Mouse (Mus musculus) cortical plate, adult 2 months (tissue): Measurements from ENCODE around the gene Snph. TPM values are rescaled to one million over a fixed set of nuclear protein-coding genes. Genes with fewer than 3 reads are reported as not detected.
A peak's percentile ranks its signal among the peaks of the same experiment; 100 is the strongest.

Source experiments
- H3K27ac ChIP-seq: fragments of 200-500 bp; 2 replicates; pipeline ENCODE4 v1.5.1; 2012; ENCODE audit warnings: low read length, control low read depth, inconsistent platforms; ENCODE audit not compliant: insufficient read depth
- H3K4me1 ChIP-seq: fragments of 200-500 bp; 2 replicates; pipeline ENCODE4 v1.6.1; 2011; ENCODE audit warnings: low read length; ENCODE audit not compliant: control insufficient read depth, insufficient read depth
- H3K4me3 ChIP-seq: fragments of 200-500 bp; 2 replicates; pipeline ENCODE4 v1.5.1; 2011; ENCODE audit warnings: mild to moderate bottlenecking, low read length, control low read depth; ENCODE audit not compliant: insufficient read depth
- CTCF ChIP-seq: fragments of 200-500 bp; IDR thresholded peaks from 2 replicates; pipeline ENCODE4 v1.5.1; 2011; ENCODE audit warnings: mild to moderate bottlenecking, control low read depth, low read length; ENCODE audit not compliant: insufficient read depth; ENCODE audit errors: extremely low read depth
- POLR2A ChIP-seq: fragments of 200-500 bp; IDR thresholded peaks from 2 replicates; pipeline ENCODE4 v1.6.1; 2011; ENCODE audit warnings: mild to moderate bottlenecking, low read length, control low read depth; ENCODE audit not compliant: insufficient read depth; ENCODE audit errors: extremely low read depth
- polyA plus RNA-seq: library from polyadenylated mRNA; depleted of rRNA; stranded (reverse); fragments of >200 nt; gene quantifications from 2 replicates; pipeline ENCODE4 v1.2.3, GENCODE M21; 2012

Snph gene
- polyA plus RNA-seq, 1 experiment, result 170 TPM

DNA sequence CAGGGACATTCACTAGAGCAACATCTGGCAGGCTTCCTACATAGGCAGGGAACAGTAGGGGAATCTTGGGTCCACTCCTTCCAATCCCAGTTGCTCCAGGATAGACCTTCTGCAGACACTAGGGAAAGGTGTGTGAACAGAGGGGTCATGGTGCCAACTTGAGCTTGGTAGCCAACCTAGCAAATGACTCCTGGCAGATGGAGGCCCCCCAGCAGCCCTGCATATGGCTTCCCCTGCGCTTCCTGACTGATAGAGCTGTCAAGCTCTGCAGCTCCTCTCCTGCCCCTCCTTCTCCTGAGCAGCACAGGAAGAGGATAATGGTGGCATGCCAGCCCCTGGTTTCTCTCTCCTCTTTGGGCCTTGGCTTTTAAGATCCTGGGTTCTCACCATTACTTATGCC lies 24.0 kb downstream of the Snph start:
- H3K27ac ChIP-seq, result peak overlapping the region; percentile 71; the same call in 1 of the 2 replicates
- peaks cover 30% of the 10 kb centered on the region for H3K4me1 ChIP-seq
- H3K4me3 ChIP-seq, result no peak overlapping the region
- TF ChIP-seq CTCF, result no peak
- no peak for TF ChIP-seq POLR2A

DNA sequence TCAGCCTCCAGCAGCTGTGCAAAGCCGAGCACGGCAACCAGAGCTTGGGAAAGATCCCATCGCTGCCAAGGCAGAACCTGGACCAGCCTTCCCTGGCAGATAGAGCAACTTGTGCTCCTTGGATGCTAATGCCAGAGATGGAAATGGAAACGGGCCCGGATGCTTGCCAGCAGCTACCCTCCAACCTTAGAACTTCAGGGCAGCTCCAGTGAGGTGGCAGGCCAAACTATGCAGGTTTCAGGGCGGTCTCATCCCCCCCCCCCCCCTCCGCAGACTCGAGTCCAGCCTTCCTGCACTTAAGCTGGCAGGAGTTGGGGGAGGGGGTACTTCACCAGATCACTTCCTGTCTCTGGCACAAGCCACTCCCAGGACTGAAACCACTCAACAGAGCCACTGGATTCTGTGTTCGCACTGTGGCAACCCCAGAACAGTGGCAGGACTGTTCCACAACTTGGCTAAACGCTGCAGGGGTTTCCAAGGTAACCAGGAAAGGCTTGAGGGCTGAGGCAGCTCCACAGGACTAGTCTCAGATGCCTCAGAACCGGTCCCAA lies 26.9 kb downstream of the Snph start:
- Histone ChIP-seq H3K27ac (peak overlapping the region; percentile 43), H3K4me1 (peaks cover 45% of the 10 kb centered on the region), H3K4me3 (no peak overlapping the region)
- TF ChIP-seq CTCF, result no peak
- TF ChIP-seq POLR2A, result no peak

DNA sequence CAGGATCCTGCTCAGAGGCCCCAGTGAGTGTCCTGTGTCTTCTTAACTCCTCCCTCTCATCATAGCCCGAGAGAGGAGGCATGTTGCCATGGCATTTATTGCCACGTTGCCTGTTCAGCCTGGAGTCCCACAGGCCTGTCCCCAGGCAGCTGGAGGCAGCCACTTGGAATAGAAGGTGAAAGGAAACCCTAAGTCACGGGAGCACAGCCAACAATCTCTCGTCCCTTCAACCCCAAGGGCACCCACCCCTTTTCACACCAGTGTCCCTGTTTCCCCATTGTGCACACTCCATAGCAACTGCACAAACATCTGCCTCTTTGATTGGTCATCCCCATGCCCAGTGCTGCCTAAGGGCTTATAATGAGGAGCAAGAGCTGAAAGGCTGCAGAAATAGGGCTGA lies 28.8 kb downstream of the Snph start:
- Histone ChIP-seq H3K4me1 (peaks cover 36% of the 10 kb centered on the region), H3K4me3 (no peak overlapping the region), H3K27ac (peak overlapping the region; percentile 84; the same call in 1 of the 2 replicates)
- 0 out of 2 replicates have a peak, but pooled peaks have one; percentile 8 for TF ChIP-seq POLR2A
- TF ChIP-seq CTCF, result no peak

DNA sequence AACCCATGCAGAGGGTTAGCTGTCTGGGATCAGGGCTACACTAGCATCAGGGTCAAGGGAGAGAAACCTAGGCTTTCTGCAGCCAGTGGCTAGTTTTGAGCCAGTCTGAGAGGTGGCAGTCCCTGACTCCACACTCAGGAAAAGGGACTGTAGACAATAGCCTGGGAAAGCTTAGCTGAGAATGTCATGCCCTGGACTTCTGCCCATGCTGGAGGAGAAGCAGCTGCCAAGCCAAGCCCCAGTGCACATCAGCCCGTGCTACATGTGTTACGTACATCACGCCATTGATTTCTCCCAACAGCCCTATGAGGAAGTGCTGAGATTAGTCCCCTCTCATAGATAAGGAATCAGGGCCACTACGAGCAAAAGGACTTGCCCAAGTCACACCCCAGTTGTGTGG lies 30.3 kb downstream of the Snph start:
- TF ChIP-seq POLR2A (no peak), CTCF (no peak)
- peaks cover 40% of the 10 kb centered on the region for H3K4me1 ChIP-seq

DNA sequence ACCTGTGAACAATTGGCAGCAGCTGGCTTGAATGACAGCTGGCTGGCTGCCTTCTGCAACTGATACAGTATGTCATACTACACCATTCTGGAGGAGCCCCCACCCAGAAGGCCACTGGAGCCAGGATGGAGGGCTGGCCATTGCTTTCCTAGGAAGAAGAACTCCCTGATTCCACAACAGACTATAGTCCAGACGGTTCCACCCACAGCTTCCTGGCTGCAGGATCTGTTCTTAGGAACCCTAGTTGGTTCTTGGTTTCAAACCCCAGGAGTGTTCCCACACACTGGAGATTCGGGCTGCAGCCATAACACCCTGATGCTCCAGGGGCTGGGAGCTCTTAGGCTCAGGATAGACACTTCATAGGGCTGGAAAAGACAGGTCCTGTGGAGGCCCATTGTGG lies 34.3 kb downstream of the Snph start:
- H3K4me3 ChIP-seq, result no peak overlapping the region
- H3K27ac ChIP-seq, result 0 out of 2 replicates have a peak overlapping the region, but pooled peaks have one; percentile 18
- no peak for TF ChIP-seq CTCF
- TF ChIP-seq POLR2A, result no peak
- H3K4me1 ChIP-seq, result peaks cover 21% of the 10 kb centered on the region

More for the DNA sequence above, 30.3 kb downstream of the Snph start:
- no peak overlapping the region for H3K4me3 ChIP-seq
- H3K27ac ChIP-seq, result peak overlapping the region; percentile 39

DNA sequence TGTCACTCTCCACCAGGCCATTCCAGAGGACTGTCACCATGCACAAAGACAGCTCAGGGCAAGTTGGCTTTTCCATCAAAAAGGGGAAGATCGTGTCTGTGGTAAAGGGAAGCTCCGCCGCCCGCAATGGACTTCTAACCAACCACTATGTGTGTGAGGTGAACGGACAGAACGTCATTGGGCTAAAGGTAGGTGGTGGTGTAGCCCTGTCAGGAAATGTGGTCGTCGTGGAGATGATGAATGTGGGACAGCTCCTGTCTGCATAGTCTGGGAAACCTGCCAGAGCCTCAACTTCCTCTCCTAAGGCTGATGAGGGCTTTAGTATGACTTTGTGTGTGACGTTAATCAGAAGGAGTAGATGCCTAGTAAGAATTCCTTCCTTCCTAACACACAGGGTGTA lies 45.1 kb downstream of the Snph start:
- TF ChIP-seq CTCF, result no peak
- TF ChIP-seq POLR2A, result no peak
- Histone ChIP-seq H3K4me1 (0 out of 2 replicates have a peak, but pooled peaks cover 2% of the 10 kb centered on the region), H3K27ac (no peak overlapping the region)

DNA sequence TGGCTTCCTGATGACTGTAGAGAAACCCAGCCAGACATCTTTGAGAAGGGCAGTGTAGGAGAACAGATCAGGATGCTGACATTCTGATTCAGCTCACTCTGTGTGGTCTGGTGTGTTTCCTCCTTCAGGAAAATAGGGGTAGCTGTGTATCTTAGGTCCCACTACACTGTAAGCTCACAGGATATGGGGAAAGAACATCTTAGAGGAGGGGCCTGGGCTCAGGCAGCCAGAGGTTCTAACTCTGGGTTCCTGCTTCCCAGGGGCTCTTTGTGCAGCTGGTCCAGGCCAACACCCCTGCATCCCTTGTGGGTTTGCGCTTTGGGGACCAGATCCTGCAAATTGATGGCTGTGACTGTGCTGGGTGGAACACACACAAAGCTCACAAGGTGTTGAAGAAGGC lies 45.6 kb downstream of the Snph start:
- Histone ChIP-seq H3K27ac (no peak overlapping the region), H3K4me1 (0 out of 2 replicates have a peak, but pooled peaks cover 2% of the 10 kb centered on the region), H3K4me3 (no peak overlapping the region)
- TF ChIP-seq POLR2A (no peak), CTCF (no peak)

More for the DNA sequence above, 45.1 kb downstream of the Snph start:
- no peak overlapping the region for H3K4me3 ChIP-seq

DNA sequence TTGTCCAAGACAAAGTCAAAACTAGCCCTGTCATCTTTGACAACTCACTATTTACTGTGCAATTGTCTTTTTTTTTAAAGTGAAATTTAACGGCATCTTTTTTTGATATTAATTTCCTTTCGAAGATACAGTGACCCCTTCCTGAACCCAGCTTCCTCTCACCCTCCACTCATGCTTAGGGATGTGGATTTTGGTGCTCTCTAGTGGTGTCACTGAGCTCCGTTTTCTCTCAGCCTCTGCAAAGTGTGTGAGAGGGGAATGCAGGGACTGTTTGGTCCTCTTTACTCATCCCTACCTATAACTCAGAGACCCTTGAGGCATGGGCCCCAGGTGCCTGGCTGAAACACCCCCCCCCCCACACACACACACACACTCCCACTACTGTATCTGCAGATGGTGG lies 46.5 kb downstream of the Snph start:
- TF ChIP-seq CTCF, result peak; percentile 36; the same call in 1 of the 2 replicates
- TF ChIP-seq POLR2A, result no peak
- no peak overlapping the region for H3K27ac ChIP-seq
- no peak overlapping the region for H3K4me3 ChIP-seq
- H3K4me1 ChIP-seq, result 0 out of 2 replicates have a peak, but pooled peaks cover 2% of the 10 kb centered on the region

DNA sequence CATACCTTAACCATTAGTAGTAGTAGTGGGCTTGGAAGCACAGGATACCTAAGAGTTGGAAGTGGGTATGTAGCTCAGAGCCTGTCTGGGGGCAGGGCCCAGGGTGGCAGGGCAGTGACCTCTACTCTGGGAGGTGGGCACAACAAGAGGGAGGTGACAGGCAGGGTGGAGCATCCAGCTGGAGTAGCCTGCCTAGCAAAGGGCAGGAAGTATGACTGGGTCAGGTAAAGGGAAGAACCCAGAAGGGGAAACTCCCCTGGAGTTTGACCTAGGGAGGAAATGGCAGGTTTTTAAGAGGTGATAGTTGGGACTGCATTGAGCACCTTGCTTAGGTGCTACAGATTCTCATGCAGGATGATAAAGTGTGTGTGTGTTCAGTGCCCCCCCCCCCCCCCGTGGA lies 51.4 kb downstream of the Snph start:
- TF ChIP-seq CTCF (no peak), POLR2A (no peak)
- no peaks in the 10 kb centered on the region for H3K4me1 ChIP-seq
- no peak overlapping the region for H3K27ac ChIP-seq
- no peak overlapping the region for H3K4me3 ChIP-seq

DNA sequence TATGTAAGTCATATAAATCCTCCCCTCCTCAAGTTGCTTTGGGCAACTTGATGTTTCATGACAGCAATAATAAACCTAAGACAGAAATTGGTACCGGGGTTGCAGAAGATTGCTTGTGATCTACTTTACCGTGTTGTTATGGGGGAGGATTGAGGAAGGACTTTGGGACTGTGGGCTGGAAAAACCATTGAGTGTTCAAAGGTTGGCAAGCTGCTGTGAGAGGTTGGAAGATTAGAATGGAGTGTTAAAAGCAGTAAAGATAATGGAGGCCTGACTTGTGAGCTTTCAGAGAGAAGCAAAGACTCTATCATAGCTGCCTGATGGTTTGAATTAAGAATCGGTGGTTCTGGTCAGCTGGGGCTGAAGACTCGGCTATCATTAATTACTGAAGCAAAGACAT lies 53.2 kb downstream of the Snph start:
- Histone ChIP-seq H3K27ac (no peak overlapping the region), H3K4me3 (no peak overlapping the region), H3K4me1 (peaks cover 3% of the 10 kb centered on the region; the same call in 1 of the 2 replicates)
- no peak for TF ChIP-seq CTCF
- no peak for TF ChIP-seq POLR2A
